Mouse (Mus musculus) thymus, postnatal 0 days (tissue): ENCODE measurements around the gene Gm42791. TPM values are rescaled to one million over a fixed set of nuclear protein-coding genes. Genes with fewer than 3 reads are reported as not detected.

Experiments used
- DNase-seq: peaks from one replicate; pipeline ENCODE4 v3.0.0-alpha.2; 2015; ENCODE audit warnings: low spot score
- polyA plus RNA-seq: library from polyadenylated mRNA; unstranded; fragments of >200 nt; fragmentation: Nextera tagmentation; extraction: Ambion mirVana; gene quantifications from 2 replicates; pipeline ENCODE4 v1.2.1, GENCODE M21; 2015

Gm42791 gene
- polyA plus RNA-seq, 1 experiment from 2014 or later = 0.79 TPM

DNA sequence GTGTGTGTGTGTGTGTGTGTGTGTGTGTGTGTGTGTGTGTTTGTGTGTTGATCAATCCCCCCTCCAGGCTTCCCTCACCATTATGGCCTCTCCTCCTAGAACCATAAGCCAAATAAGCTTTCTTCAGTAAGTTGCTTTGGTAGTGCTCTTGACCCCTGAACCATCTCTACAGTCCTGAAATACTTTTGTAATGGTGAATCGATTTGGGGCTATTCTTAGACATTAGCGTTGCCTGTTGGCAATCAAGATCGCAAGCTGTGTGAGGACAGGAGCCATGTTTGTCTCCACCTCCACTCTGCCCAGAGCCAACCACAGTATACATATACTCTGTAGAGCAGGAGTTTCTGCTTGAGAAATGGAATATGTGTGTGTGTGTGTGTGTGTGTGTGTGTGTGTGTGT, 14.2 kb upstream of the Gm42791 start:
- no peak for DNase-seq

- DNase-seq = no peak
Measured at GRCm38 (mm10) chr5:149007295-149007646, 12.3 kb upstream of the Gm42791 start.

GRCm38 (mm10) chr5:149006362-149007294, 11.7 kb upstream of the Gm42791 start:
- peak; percentile 92 for DNase-seq

GRCm38 (mm10) chr5:149005701-149006361, 10.9 kb upstream of the Gm42791 start:
- DNase-seq = peak; percentile 23

DNA sequence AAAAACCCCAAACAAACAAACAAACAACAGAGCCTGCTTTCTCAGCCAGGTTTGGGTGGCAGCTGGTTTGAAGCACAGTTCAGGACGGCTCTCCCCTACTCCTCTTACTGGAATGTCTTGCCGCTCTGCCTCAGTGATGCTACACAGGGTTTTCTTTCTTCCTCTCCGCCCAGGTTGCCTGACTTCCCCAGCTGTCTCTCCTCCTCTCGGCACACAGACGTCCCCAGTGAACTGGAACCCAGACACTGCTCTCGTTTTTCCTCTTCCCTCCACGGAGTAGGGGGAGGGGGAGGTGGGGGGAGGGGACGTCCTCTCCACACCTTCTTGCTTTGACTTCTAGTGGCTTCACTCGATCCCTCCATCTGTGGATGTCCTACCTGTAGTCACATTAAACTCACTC, 10.1 kb upstream of the Gm42791 start:
- no peak for DNase-seq

GRCm38 (mm10) chr5:149003137-149003536, 8.2 kb upstream of the Gm42791 start:
- DNase-seq = no peak

DNA sequence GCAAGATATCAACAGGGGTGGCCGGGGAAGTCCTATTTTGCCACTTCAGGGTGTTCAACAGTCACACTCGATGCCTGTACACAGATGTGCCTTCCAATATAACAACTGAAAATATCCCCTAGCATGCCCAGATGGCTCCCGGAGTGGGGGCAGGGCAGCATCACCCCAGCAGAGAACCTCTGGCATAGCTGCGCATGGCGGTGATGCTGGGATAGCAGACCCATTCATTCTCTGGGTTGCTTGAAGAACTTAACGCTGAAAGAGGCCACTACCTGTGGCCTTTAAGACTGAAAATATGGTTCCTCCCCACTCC, 7.8 kb upstream of the Gm42791 start:
- no peak for DNase-seq

DNA sequence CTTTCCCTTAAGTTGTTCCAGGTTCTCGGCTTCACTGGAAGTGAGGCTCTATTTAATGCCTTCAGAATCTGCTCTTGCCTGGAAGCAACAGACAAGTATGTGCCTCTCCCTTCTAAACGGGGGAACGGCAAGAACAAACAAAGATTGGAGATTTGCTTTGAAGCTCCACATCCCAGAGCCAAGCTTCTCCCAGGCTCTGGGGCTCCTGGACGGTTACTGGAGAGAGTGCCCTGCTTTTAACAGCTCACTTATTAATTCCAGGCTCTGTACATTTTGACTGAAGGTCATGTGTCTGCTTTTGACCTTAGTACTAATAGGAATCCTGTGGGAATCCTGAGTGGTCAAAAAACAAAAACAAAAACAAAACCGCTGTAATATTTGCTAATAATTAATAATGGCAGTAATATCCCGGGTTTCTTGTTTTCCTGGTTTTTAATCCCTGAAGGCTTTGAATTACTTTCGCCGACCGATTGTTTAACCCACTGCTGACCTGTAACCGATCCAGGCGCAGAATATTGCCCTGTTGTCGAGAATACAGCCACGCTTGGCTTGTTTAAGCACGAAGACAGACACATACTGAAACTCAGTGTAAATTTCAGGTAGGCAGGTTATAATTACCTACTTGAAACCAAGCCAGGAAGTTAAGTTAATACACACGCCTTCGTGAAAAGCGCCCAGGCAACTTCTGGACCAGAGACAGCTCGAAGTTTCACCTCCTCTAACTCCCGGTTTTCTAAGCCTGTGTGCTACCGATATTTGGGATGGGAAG, 7.3 kb upstream of the Gm42791 start:
- DNase-seq = no peak

DNA sequence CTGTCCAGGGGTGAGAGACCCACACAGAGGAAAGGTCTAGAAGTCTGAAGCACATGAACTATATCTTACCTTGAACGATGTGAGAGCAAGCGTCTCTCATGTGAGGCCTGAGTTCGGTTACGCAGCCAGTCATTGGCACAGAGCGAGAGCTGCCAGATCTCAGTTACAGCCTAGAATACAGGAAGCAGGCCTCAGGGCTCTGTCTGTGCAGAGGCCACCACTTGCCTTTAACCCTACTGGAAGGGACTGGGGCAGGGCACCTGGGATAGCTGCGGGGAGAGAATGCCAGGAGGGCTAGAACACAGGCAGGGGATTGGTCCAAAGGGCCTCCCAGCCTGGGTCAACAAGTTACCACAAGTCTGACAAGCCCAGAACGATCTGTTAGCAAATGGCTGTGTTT, 4.9 kb upstream of the Gm42791 start:
- peak; percentile 49 for DNase-seq

DNA sequence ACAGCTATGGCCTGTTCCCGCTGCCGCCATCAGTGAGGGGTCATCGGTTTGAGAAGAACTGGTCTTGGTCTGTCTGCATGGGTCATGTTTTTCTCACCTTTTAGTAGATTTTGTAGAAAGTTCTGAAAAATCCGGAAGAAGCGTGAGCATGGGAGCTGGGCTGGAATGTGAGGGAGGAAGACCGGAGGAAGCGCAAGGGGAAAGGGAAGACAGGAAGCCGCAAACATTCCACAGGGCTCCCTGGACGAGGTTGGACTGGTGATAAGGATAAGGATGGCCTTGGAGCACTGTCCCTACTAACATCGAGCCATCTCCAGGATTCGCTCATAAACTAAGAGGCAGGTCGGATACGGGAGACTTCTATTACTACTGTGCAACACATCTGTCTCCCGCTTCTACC, 3.6 kb upstream of the Gm42791 start:
- DNase-seq = no peak

DNA sequence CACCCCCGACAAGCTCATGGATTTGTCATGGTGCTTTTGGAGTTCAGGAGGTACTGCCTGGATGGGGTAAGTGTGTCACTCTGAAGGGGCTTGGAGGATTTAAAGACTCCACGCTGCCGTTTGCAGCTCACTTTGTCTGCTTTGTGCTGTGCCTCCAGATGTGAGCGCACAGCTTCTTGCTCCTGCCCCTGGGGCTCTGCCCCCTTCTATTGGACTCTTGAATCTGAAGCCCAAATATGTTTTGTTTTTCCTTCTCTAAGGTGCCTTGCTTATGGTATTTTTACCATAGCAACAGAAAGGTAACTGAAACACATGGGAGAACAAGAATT, 1.7 kb upstream of the Gm42791 start:
- peak; percentile 45 for DNase-seq

DNA sequence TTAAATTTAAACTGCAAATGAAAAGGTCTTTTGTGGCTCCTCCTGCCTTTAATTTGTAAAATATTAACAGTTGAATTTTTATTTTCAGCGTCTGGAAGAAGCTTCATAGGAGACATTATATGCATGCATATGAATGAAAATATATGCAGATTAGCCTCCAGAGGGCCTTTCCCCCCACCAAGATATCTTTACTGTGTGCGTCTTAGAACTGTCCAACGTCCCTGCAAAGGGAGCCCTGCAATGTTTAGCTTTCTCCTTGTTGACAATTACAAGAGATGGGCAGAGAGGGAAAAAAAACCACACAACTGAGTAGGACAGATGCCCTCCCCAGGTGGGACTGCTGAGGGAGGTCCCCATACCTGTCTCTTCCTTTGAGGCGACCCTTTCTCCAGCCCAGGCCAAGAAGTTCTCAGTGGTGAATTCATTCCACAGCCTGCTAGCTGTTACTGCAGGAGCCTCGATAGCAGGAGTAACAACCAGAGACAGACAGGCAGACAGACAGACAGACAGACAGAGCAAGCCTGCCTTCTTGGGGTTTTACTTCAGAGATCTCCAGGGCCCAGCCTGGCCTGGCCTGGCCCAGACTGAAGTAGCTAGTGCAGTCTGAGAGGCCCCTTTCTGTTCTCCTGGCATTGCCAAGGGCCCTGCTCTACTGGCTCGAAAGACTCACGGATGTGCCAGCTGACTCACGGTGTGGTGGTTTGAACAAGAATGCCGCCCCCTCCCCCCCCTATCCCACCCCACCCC, 1.2 kb upstream of the Gm42791 start:
- DNase-seq = peak; percentile 34

- DNase-seq = no peak
Measured at GRCm38 (mm10) chr5:148994311-148994705, 639 bp downstream of the Gm42791 start.

- no peak for DNase-seq
Measured at GRCm38 (mm10) chr5:148992598-148992997, 2.3 kb downstream of the Gm42791 start.

- DNase-seq = no peak
Measured at GRCm38 (mm10) chr5:148990891-148991311, 4.0 kb downstream of the Gm42791 start.

DNA sequence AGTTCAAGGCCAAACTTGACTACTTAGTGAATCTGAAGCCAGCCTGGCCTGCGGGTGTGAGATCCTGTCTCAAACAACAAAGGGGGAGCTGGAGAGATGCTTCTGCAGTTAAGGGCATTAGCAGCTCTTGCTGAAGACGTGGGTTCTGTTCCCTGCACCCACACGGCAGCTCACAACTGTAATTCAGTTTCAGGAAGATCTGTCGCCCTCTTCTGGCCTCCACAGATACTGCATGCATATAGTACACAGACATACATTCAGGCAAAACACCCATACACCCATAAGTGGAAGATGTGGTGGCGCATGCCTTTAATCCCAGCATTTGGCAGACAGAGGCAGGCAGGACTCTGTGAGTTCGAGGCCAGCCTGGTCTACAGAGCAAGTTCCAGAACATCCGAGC, 5.5 kb downstream of the Gm42791 start:
- DNase-seq = no peak

DNA sequence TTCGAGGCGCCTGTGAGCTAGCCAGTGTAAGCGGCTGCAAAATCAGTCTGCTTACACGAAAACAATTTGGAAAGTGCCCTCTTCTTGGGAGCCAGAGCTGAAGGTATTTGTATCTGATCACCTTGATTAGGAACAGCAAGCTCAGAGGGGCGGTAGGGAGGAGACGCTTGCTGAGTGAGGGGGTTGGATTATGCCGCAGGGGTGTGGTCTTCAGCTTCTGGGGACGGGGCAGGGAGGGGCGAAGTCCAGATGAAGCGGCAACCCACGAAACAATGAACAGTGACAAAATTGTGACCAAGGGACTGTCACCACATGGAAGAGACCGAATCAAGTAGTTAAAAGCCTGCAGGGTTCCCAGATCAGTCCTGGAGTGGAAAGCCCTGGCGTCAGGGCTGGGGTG, 10.0 kb downstream of the Gm42791 start:
- DNase-seq = no peak

DNA sequence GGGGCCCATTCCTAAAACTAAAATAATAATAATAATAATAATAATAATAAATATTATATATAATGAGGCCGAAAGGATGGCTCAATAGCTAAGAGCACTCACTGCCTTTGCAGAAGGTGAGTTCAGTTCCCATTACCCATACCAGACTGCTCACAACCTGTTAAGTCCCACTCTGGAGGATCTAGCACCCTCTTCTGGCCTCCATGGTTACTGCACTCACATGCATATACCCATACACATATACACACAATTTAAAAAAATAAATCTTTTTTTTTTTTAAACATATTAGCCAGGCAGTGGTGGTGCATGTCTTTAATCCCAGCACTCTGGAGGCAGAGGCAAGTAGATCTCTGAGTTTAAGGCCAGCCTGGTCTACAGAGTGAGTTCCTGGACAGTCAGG, 11.3 kb downstream of the Gm42791 start:
- no peak for DNase-seq

DNA sequence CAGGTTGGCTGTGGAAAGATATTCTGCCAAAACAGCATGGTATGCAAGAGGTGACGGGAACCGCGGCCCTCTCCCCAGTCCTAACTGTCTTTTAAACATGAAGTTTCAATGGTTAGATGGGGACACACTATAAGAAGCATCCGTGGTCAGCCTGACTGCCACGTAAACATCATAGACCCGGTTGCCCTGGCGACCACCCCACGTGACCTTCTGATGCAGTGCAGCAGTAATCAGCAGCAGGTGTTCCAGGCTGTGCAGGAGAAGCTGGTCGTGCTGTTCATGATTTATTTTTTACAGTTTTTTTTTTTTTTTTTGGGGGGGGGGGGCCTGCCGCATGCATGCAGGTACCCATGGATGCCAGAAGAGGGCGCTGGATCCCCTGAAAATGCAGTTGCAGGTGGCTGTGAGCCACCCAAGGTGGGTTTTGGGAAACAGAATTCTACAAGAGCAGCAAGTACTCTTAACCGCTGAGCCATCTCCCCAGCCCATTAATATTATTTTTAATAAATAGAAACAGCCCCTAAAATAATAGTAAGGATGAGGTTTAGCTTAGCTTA, 11.8 kb downstream of the Gm42791 start:
- no peak for DNase-seq

GRCm38 (mm10) chr5:148982396-148982795, 12.6 kb downstream of the Gm42791 start:
- no peak for DNase-seq

DNA sequence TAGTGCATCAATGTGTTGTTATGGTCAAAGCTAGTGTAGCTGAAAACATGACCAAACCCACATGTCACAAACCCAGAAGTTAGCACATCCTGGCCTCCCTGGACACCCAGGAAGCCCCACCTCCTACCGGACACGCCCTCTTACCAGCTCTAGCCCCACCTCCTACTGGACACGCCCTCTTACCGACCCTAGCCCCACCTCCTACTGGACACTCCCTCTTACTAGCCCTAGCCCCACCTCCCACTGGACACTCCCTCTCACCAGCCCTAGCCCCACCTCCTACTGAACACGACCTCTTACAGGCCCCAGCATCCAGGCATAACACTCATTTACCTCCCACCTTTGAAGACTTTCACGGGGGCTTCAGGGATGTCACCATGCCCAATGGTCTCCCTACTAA, 14.3 kb downstream of the Gm42791 start:
- no peak for DNase-seq
